Mouse (Mus musculus) limb, embryonic 15.5 days (tissue): ENCODE measurements at regions not wholly inside any gene's neighbourhood (a gene's known extent, or its start where the extent isn't known, plus 50 kb on each side); places are given as distances from the start of the nearest gene placed in this dataset.

Source experiments
- ATAC-seq: fragments of 200-750 bp; cut with Nextera tagmentation; 2 replicates; pipeline ENCODE4 v1.8.0; 2017; ENCODE audit warnings: low read depth, moderate TSS enrichment; ENCODE audit not compliant: insufficient number of reproducible peaks, low FRiP score, low TSS enrichment
- H3K27ac ChIP-seq: fragments of 300-500 bp; sonication (generic); 2 replicates; pipeline ENCODE4 v1.5.1; 2015; ENCODE audit warnings: moderate library complexity, mild to moderate bottlenecking, inconsistent platforms
- H3K27me3 ChIP-seq: fragments of 300-500 bp; sonication (generic); 2 replicates; pipeline ENCODE4 v1.6.1; 2015; ENCODE audit warnings: inconsistent platforms
- H3K36me3 ChIP-seq: fragments of 300-500 bp; sonication (generic); 2 replicates; pipeline ENCODE4 v1.6.1; 2015; ENCODE audit warnings: inconsistent platforms
- H3K4me1 ChIP-seq: fragments of 300-500 bp; sonication (generic); 2 replicates; pipeline ENCODE4 v1.6.1; 2015; ENCODE audit warnings: inconsistent platforms
- H3K4me2 ChIP-seq: fragments of 300-500 bp; sonication (generic); 2 replicates; pipeline ENCODE4 v1.6.1; 2015; ENCODE audit warnings: mild to moderate bottlenecking, inconsistent platforms
- H3K4me3 ChIP-seq: fragments of 300-500 bp; sonication (generic); 2 replicates; pipeline ENCODE4 v1.5.1; 2015; ENCODE audit warnings: mild to moderate bottlenecking, inconsistent platforms
- H3K9ac ChIP-seq: fragments of 300-500 bp; sonication (generic); 2 replicates; pipeline ENCODE4 v1.6.1; 2015; ENCODE audit warnings: inconsistent platforms
- H3K9me3 ChIP-seq: fragments of 300-500 bp; sonication (generic); 2 replicates; pipeline ENCODE4 v1.6.1; 2016; ENCODE audit warnings: inconsistent platforms
- WGBS: fragments of 180-500 bp; shearing (Covaris S2); methylation state at CpG from one replicate; pipeline ENCODE4 v1.1.7; 2015; 5-methylcytosine and 5-hydroxymethylcytosine counted together

DNA sequence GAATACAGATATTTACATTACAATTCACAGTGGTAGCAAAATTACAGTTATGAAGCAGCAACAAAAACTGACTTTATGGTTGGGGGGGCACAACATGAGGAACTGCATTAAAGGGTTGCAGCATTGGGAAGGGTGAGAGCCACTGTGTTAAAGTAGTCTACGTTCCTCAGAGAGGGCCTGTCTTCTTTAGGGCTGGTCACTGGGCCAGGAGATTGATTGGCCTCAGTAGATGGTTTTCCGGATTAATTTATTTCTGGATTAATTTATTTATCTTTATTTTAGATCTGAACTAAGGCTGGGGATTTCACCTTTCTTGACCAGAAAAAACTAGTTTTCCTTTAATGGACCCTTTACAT, 62.6 kb upstream of the Zdhhc17 start:
- Histone ChIP-seq H3K27ac (no peak overlapping the region), H3K4me3 (no peak overlapping the region), H3K27me3 (no peaks in the 10 kb centered on the region), H3K9ac (no peak overlapping the region), H3K4me1 (no peaks in the 10 kb centered on the region), H3K4me2 (no peak overlapping the region), H3K9me3 (no peaks in the 10 kb centered on the region), H3K36me3 (no peaks in the 10 kb centered on the region)
- 54% methylated on average over 2 of the region's 2 CpGs for WGBS
- no peak for ATAC-seq

DNA sequence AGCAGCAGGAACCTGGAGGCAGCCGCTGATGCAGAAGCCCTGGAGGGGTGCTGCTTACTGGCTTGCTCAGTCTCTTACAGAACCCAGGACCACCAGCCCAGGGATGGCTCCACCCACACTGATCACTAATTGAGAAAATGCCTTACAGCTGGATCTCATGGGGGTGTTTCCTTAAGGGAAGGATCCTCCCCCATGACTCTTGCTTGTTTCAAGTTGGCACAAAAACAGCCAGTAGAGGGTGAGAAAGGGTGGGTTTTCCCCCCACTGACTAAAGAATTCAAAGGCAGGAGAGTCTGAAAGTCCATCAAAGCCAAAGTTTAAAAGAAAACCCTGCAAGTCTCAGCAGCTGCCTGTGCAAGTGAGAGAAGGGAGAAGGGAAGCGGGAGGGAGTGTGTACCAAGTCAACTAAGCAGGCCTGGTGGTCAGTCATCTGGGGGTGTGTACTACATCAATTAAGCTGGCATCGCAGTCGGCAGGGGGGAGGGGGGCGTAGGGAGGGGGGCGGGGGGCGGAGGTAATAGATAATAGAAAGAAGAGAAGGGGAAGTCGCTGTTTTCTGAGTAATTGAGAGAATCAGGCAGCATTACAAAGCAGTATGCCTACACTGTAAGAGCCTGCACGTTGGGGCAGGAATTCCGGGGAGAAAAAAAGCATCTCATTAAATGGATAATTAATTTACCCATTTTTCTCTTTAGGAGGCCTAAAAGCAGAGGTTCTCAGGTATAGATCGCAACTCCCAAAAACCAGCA, 62.0 kb upstream of the Zdhhc17 start:
- H3K36me3 ChIP-seq = no peaks in the 10 kb centered on the region
- ATAC-seq = no peak
- WGBS = 20% methylated on average over 7 of the region's 11 CpGs
- no peaks in the 10 kb centered on the region for H3K4me1 ChIP-seq
- H3K4me2 ChIP-seq = no peak overlapping the region
- H3K27ac ChIP-seq = no peak overlapping the region
- H3K9ac ChIP-seq = no peak overlapping the region
- no peaks in the 10 kb centered on the region for H3K9me3 ChIP-seq
- H3K27me3 ChIP-seq = no peaks in the 10 kb centered on the region
- no peak overlapping the region for H3K4me3 ChIP-seq

DNA sequence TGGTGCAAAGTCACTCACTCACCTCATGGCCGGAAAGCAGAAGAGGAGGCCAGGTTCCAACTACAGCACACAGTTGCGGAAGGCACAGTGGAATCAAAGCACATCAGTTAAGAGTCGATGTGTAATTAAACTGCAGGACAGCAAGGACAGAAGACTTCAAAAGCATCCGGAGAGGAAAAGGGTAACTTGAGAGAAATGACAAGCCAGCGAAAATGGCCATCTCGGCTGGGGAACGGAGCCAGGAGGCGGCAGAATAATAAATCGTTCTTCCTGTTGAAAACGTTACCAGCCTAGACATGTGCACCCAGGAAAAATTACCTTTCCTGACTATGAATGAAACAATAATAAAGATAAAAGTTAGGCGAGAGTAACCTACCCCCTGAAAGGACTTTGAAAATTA, 56.2 kb upstream of the Zdhhc17 start:
- no peaks in the 10 kb centered on the region for H3K27me3 ChIP-seq
- H3K4me1 ChIP-seq = no peaks in the 10 kb centered on the region
- no peaks in the 10 kb centered on the region for H3K9me3 ChIP-seq
- H3K4me2 ChIP-seq = no peak overlapping the region
- H3K36me3 ChIP-seq = no peaks in the 10 kb centered on the region
- no peak overlapping the region for H3K9ac ChIP-seq
- H3K27ac ChIP-seq = no peak overlapping the region
- no peak overlapping the region for H3K4me3 ChIP-seq
- 37% methylated on average over 11 of the region's 11 CpGs for whole genome bisulfite sequencing
- ATAC-seq = no peak

DNA sequence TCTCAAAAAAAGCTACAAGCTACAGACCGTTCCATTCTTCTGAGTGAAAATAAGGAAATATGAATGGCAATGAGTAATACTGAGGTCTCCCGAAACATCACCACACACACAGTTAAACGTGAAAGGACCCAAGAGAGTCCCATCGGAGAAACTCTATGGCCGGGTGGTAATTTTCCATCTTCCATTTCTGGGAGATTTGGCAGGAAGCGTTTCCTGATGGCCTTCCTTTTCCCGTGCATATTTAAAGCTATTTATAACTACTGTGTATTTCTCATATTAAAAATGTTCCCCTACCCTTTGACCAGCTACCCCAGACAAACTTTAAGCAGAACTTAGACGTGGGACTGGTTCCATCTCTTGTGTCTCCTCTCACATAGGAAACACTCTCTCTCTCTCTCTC, 50.7 kb upstream of the Zdhhc17 start:
- 72% methylated on average over 8 of the region's 8 CpGs for WGBS
- Histone ChIP-seq H3K4me1 (no peaks in the 10 kb centered on the region), H3K27me3 (no peaks in the 10 kb centered on the region), H3K9ac (no peak overlapping the region), H3K9me3 (no peaks in the 10 kb centered on the region), H3K36me3 (no peaks in the 10 kb centered on the region), H3K4me3 (no peak overlapping the region), H3K27ac (no peak overlapping the region; the same call in 1 of the 2 replicates), H3K4me2 (no peak overlapping the region)
- ATAC-seq = no peak
